Mouse (Mus musculus) liver (tissue): ENCODE results near the gene Tnfrsf18.
A peak's percentile ranks its signal among the peaks of the same experiment; 100 is the strongest.

ENCODE experiments used
- DNase-seq: peaks from one replicate; pipeline ENCODE4 v3.0.0-alpha.2; 2020; ENCODE audit warnings: mixed read lengths

Gene Tnfrsf18

DNA sequence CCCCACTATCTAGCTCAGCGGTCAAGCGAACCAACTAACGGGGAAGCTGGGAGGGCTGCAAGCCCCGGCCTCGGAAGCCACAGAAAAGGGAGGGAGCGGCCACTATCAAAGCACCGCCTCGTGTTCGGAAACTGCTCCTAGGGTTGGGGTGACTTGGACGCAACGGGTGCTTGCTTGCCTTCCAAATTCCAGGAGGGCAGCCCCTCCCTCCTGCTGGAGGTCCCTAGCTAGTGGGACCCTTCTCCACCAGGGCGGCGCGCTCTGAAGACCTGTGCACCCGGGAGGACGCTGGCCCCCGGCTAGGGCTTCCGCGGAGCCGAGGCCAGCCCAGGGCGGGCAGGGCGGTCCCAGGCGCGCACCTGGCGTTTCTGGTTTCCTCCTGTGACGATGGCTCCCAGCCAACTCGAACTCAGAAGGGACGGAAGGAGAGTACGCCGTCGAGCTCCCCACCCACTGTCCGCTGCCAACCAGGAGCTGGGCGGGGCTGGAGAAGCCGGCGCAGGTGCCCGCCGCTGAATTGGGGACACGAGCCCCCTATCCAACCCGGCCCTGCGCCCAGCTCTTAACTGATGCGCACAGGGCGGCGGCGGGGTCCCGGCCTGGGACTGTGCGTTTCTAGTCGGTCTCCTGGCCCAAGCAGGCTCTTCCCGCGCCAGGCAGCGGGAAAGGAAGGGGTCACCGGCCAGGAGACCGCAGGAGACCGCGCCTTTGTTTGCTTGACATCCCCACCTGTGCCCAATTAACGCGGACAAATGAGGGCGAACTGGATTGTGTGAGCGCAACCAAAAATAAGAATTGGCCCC lies 51.7 kb downstream of the Tnfrsf18 start:
- DNase-seq = peak; percentile 38
